Mouse (Mus musculus): ENCODE measurements at regions not wholly inside any gene's neighbourhood (a gene's known extent, or its start where the extent isn't known, plus 50 kb on each side); places are given as distances from the start of the nearest gene placed in this dataset.
"Not testable (repeated sequence)": the region's sequence is repeated elsewhere in the genome, so short reads cannot be mapped to it uniquely, and the experiment has no call there.

DNA sequence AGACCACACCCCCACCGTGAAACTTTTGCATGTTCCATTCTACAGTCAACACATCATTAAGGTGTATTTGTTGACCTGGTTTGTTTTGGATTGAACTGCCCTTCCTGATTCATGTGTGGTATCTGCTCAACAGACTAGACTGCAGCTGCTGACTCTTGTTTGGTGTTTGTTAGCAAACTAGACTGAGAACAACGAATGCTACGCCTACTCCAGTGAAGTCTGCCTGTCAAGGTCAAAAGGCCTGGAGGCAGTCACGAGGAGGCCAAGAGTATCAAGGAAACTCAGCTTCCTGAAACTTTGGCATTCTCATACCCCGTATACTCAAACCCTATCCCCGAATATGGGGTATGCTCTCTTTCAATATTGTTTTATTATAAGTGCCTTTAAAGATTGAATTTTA, 194.2 kb upstream of the Spin1 start:
- TF ChIP-seq CTCF (IDR thresholded peaks at IDR 0.05; ENCODE audit: borderline replicate concordance, extremely low read depth, insufficient read depth, insufficient read length); POLR2A (IDR thresholded peaks at IDR 0.05; ENCODE audit: borderline replicate concordance, extremely low read depth, insufficient read depth, insufficient read length, poor library complexity, severe bottlenecking): not testable (repeated sequence)
